Mouse (Mus musculus): ENCODE results near the gene Lrrc74a.

GRCm38 (mm10) chr12:86797771-86798170 is 63.6 kb downstream of the Lrrc74a start:
- TF ChIP-seq CTCF (IDR thresholded peaks at IDR 0.05; ENCODE audit: low read depth) (no peak), EP300 (IDR thresholded peaks at IDR 0.05; ENCODE audit: low read depth) (no peak)
